Mouse (Mus musculus) forebrain, embryonic 16.5 days (tissue): ENCODE results near the gene Gdpd2. TPM values are rescaled to one million over a fixed set of nuclear protein-coding genes. Genes with fewer than 3 reads are reported as not detected.

ENCODE experiments used
- ATAC-seq: fragments of 200-750 bp; cut with Nextera tagmentation; 2 replicates; pipeline ENCODE4 v1.8.0; 2017; ENCODE audit warnings: mild to moderate bottlenecking, moderate library complexity
- H3K27ac ChIP-seq: fragments of 300-500 bp; sonication (generic); 2 replicates; pipeline ENCODE4 v1.5.1; 2014; ENCODE audit warnings: low read length, control low read depth
- H3K27me3 ChIP-seq: fragments of 300-500 bp; sonication (generic); replicated peaks from 2 replicates; pipeline ENCODE4 v1.6.1; 2014; ENCODE audit warnings: low read length; ENCODE audit not compliant: control insufficient read depth, insufficient read depth
- H3K36me3 ChIP-seq: fragments of 300-500 bp; sonication (generic); 2 replicates; pipeline ENCODE4 v1.6.1; 2014; ENCODE audit not compliant: control insufficient read depth, insufficient read depth
- H3K4me1 ChIP-seq: fragments of 300-500 bp; sonication (generic); replicated peaks from 2 replicates; pipeline ENCODE4 v1.6.1; 2014; ENCODE audit warnings: low read length; ENCODE audit not compliant: control insufficient read depth, insufficient read depth
- H3K4me2 ChIP-seq: fragments of 300-500 bp; sonication (generic); 2 replicates; pipeline ENCODE4 v1.6.1; 2014; ENCODE audit warnings: mild to moderate bottlenecking, low read length, control low read depth
- H3K4me3 ChIP-seq: fragments of 300-500 bp; sonication (generic); replicated peaks from 2 replicates; pipeline ENCODE4 v1.5.1; 2014; ENCODE audit warnings: mild to moderate bottlenecking, low read length, control low read depth
- H3K9ac ChIP-seq: fragments of 300-500 bp; sonication (generic); replicated peaks from 2 replicates; pipeline ENCODE4 v1.6.1; 2014; ENCODE audit warnings: low read depth, low read length, control low read depth
- H3K9me3 ChIP-seq: fragments of 300-500 bp; sonication (generic); 2 replicates; pipeline ENCODE4 v1.6.1; 2016; ENCODE audit warnings: low read length; ENCODE audit not compliant: control insufficient read depth
- WGBS: fragments of 180-500 bp; shearing (Covaris S2); extraction: QIAGEN DNeasy Blood & Tissue Kit; methylation state at CpG from one replicate; pipeline ENCODE4 v1.1.7; 2014; 5-methylcytosine and 5-hydroxymethylcytosine counted together
- polyA plus RNA-seq: library from polyadenylated mRNA; unstranded; fragments of >200 nt; fragmentation: Nextera tagmentation; extraction: Ambion mirVana; gene quantifications from 2 replicates; pipeline ENCODE4 v1.2.1, GENCODE M21; 2015

Gdpd2 gene
- 10.7 and 15.1 TPM in 2 replicates for polyA plus RNA-seq

- 17% methylated on average over 8 of the region's 8 CpGs for WGBS
These were observed at the start of gene Gdpd2 for GRCm38 (mm10) chrX:100729665-100730188. Gene Gdpd2 (plus strand): TSS chrX:100729873.

DNA sequence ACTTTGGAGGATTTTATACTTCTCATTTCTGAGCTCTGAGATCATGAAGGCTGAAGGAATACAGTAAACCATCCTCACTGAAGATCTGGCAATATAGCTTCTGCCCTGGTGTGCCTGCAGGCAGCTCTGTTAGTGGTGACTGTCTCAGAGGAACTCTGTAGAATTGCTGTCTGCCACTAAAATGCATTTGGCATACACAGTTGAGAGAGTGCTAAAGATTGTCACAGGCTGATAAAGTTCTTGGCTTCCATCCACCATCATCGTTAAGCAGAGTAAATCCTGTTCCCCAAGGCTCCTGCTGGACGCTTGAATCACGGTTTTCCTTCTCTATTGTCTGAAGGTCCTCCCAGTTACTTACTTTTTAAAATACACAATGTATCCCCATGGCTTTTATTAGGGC lies 43.1 kb upstream of the Gdpd2 start:
- Histone ChIP-seq H3K36me3 (no peaks in the 10 kb centered on the region), H3K4me2 (no peak overlapping the region), H3K4me3 (no peak overlapping the region), H3K9ac (no peak overlapping the region), H3K27me3 (no peaks in the 10 kb centered on the region), H3K9me3 (no peaks in the 10 kb centered on the region), H3K4me1 (no peaks in the 10 kb centered on the region), H3K27ac (no peak overlapping the region)
- WGBS, result 20% methylated on average over 3 of the region's 3 CpGs
- no peak for ATAC-seq

More at GRCm38 (mm10) chrX:100729665-100730188, at the start of gene Gdpd2:
- Histone ChIP-seq H3K27ac (peak within 1 kb of the TSS; percentile 44; the same call in 1 of the 2 replicates), H3K9ac (peak within 1 kb of the TSS; percentile 46), H3K27me3 (no peaks in the 10 kb centered on the region), H3K4me3 (peak within 1 kb of the TSS; percentile 20), H3K4me1 (peaks cover 8% of the 10 kb centered on the region), H3K4me2 (peak within 1 kb of the TSS; percentile 49), H3K9me3 (no peaks in the 10 kb centered on the region), H3K36me3 (no peaks in the 10 kb centered on the region)
- ATAC-seq, result peak; percentile 72

- no peaks in the 10 kb centered on the region for H3K9me3 ChIP-seq
- no peak overlapping the region for H3K4me2 ChIP-seq
- ATAC-seq, result no peak
- no peak overlapping the region for H3K9ac ChIP-seq
- H3K4me1 ChIP-seq, result no peaks in the 10 kb centered on the region
- no peak overlapping the region for H3K27ac ChIP-seq
- no peak overlapping the region for H3K4me3 ChIP-seq
- H3K27me3 ChIP-seq, result no peaks in the 10 kb centered on the region
- WGBS, result 68% methylated on average over 6 of the region's 6 CpGs
- H3K36me3 ChIP-seq, result no peaks in the 10 kb centered on the region
These were observed 42.2 kb upstream of the Gdpd2 start for GRCm38 (mm10) chrX:100687360-100688032.

DNA sequence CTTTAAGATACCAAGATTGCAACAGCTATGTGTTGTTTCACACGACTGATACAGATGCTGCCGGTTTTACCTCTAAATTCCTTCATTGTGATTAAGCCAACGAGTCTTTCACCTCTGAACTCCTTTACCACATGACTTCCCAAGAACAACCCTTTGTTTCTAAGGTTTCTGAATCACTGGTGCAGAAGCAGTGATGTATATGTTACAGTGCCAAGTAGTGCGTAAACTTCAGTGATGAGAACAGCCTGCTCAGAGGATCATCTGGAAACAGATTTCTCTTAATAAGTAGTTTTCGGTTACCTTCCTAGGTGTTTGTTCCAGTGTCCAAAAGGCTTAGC lies 41.7 kb upstream of the Gdpd2 start:
- WGBS, result 78% methylated on average over 5 of the region's 5 CpGs
- no peak overlapping the region for H3K4me3 ChIP-seq

DNA sequence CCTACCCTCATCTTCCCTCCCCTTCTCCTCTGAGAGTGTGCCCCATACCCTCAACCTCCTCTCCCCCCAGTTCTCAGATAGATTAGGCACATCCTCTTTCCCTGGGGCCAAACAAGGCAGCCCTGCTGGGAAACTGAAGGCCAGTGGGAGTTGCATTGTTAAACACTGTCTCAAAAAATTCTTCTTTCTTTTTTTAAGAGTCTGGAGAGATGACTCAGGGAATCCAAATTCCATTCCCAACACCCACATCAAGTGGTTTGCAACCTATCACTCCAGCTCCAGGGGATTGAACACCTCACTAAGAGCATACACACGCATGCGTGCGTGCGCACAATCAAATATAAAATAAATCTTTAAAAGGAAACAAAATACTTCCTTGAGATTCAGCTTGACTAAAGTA lies 32.9 kb upstream of the Gdpd2 start:
- 96% methylated on average over 4 of the region's 4 CpGs for WGBS
- H3K36me3 ChIP-seq, result no peaks in the 10 kb centered on the region

More for the DNA sequence above, 41.7 kb upstream of the Gdpd2 start:
- Histone ChIP-seq H3K27ac (no peak overlapping the region), H3K9me3 (no peaks in the 10 kb centered on the region), H3K9ac (no peak overlapping the region), H3K27me3 (no peaks in the 10 kb centered on the region), H3K4me2 (no peak overlapping the region), H3K36me3 (no peaks in the 10 kb centered on the region), H3K4me1 (no peaks in the 10 kb centered on the region)
- ATAC-seq, result no peak

DNA sequence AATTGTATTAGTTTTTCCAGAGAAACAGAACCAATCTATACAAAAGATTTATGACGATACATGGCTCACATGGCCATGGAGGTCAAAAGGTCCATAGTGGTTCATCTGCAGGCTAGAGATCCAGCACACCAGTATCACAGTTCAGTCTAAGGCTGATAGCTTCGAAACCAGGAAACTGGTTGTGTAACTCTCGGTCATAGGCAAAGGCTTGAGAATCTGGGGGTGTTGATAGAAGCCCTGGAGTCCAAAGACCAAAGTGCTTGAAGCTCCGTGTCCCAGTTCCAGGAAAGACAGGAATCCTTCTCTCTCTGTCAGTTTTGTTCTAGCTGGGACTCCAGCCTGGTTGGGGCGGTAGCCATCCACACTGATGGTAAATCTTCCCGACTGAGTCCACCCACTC lies 21.6 kb upstream of the Gdpd2 start:
- Histone ChIP-seq H3K4me2 (no peak overlapping the region), H3K27me3 (no peaks in the 10 kb centered on the region; the same call in 1 of the 2 replicates), H3K27ac (no peak overlapping the region), H3K9ac (no peak overlapping the region), H3K9me3 (no peaks in the 10 kb centered on the region), H3K4me1 (no peaks in the 10 kb centered on the region), H3K4me3 (no peak overlapping the region), H3K36me3 (no peaks in the 10 kb centered on the region)
- WGBS, result 94% methylated on average over 6 of the region's 6 CpGs
- ATAC-seq, result no peak

More for the DNA sequence above, 32.9 kb upstream of the Gdpd2 start:
- no peak overlapping the region for H3K4me3 ChIP-seq
- no peak for ATAC-seq
- H3K9ac ChIP-seq, result no peak overlapping the region
- no peak overlapping the region for H3K4me2 ChIP-seq
- H3K27me3 ChIP-seq, result no peaks in the 10 kb centered on the region; the same call in 1 of the 2 replicates
- 0 out of 2 replicates have a peak, but pooled peaks cover 2% of the 10 kb centered on the region for H3K4me1 ChIP-seq
- H3K9me3 ChIP-seq, result no peaks in the 10 kb centered on the region
- H3K27ac ChIP-seq, result no peak overlapping the region

DNA sequence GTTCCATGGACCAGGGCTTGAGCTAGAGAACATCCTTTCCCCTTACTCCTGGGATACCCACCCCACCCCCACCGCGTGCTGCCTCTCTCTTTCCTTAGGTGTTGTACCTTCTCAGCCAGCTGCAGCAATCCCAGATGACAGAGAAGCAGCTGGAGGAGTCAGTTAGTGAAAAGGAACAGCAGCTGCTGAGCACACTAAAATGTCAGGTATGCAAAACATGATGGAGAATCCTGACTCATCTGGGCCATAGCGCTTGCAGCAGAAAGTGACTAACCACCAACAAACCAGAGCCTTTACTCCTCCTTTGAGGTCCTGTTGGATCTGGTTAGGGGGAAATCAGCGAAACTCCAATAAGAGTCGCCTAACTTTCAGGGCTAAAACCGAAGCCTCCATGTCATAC lies 13.5 kb upstream of the Gdpd2 start:
- H3K4me1 ChIP-seq, result no peaks in the 10 kb centered on the region
- no peak overlapping the region for H3K9ac ChIP-seq
- WGBS, result 95% methylated on average over 6 of the region's 6 CpGs
- no peaks in the 10 kb centered on the region for H3K36me3 ChIP-seq
- no peak for ATAC-seq
- no peaks in the 10 kb centered on the region for H3K27me3 ChIP-seq
- no peak overlapping the region for H3K27ac ChIP-seq
- no peaks in the 10 kb centered on the region for H3K9me3 ChIP-seq
- H3K4me2 ChIP-seq, result no peak overlapping the region
- H3K4me3 ChIP-seq, result no peak overlapping the region

- Histone ChIP-seq H3K27ac (peak overlapping the region; percentile 44; the same call in 1 of the 2 replicates), H3K27me3 (no peaks in the 10 kb centered on the region), H3K9me3 (no peaks in the 10 kb centered on the region), H3K4me3 (no peak overlapping the region), H3K36me3 (no peaks in the 10 kb centered on the region), H3K9ac (no peak overlapping the region), H3K4me1 (peaks cover 8% of the 10 kb centered on the region), H3K4me2 (no peak overlapping the region)
- peak; percentile 72 for ATAC-seq
- WGBS, result 20% methylated on average over 1 of the region's 1 CpGs
These were observed 726 bp upstream of the Gdpd2 start for GRCm38 (mm10) chrX:100728947-100729346.

DNA sequence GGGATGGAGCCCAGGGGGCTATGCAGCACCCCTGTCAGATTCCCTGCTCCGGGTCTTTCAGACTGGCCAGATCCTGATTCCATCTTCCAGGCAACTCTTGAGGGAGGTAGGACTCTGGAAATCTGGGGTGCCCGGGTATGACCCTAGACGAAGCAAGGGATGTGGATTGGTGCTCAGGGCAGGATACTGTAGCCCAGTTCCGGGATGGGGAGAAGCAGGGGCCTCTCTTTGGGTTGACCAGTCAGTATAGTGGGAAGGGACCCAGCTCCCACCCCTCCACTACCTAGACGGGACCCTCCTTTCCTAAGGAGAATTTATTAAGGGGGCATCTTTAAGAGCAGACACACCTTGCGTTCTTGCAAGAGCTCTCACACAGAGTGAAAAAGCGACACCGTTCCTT lies 593 bp downstream of the Gdpd2 start:
- 34% methylated on average over 8 of the region's 8 CpGs for WGBS
- Histone ChIP-seq H3K4me2 (peak overlapping the region; percentile 49), H3K4me3 (peak overlapping the region; percentile 20), H3K36me3 (no peaks in the 10 kb centered on the region), H3K27ac (no peak overlapping the region), H3K4me1 (peaks cover 8% of the 10 kb centered on the region), H3K9me3 (no peaks in the 10 kb centered on the region), H3K27me3 (no peaks in the 10 kb centered on the region), H3K9ac (peak overlapping the region; percentile 46)
- ATAC-seq, result peak; percentile 26
